Mouse (Mus musculus): ENCODE measurements around the gene Pllp.

The Pllp gene

GRCm38 (mm10) chr8:94646165-94646564 is 49.9 kb downstream of the Pllp start:
- DNase-seq = no peak

- DNase-seq = no peak
Observed at GRCm38 (mm10) chr8:94645202-94645601, 50.9 kb downstream of the Pllp start.

- DNase-seq = no peak
Observed at GRCm38 (mm10) chr8:94641938-94642337, 54.1 kb downstream of the Pllp start.

GRCm38 (mm10) chr8:94641183-94641582 is 54.9 kb downstream of the Pllp start:
- DNase-seq = no peak

- no peak for DNase-seq
Observed at GRCm38 (mm10) chr8:94634211-94634610, 61.9 kb downstream of the Pllp start.

- DNase-seq = no peak
Observed at GRCm38 (mm10) chr8:94633564-94634194, 62.4 kb downstream of the Pllp start.

Data from cerebellum, postnatal 10 days (tissue).